Mouse (Mus musculus) layer of hippocampus, adult 9-11 months (tissue): ENCODE data around the gene Zfp963.
"Not testable (repeated sequence)": the region's sequence is repeated elsewhere in the genome, so short reads cannot be mapped to it uniquely, and the experiment has no call there.

Experiments
- DNase-seq: peaks from one replicate; pipeline ENCODE4 v3.0.0; 2022

Gene Zfp963

GRCm38 (mm10) chr8:69735495-69735894 lies 14.3 kb downstream of the Zfp963 start:
- DNase-seq = no peak

- no peak for DNase-seq
These were observed 32.6 kb downstream of the Zfp963 start for GRCm38 (mm10) chr8:69717232-69717580.

GRCm38 (mm10) chr8:69716403-69717231 lies 33.2 kb downstream of the Zfp963 start:
- DNase-seq = peak; percentile 100

DNA sequence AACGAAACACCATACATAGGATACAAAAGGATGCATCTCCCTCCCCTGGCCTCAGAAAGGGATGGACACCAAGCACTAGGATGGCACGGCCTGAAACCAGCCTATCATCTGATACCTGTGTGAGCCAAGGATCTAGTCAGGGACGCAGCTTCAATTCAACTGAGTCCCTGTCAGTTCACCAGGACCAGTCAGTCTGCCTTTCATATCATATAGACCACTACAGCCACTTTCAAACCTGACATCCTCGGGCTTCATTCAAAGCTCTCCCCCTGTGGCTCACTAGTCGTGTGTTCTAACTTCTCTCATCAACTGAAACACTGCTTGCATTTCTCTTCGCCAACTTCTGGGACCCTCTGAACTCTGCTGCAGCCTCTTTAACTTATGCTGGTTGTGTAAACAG lies 34.4 kb downstream of the Zfp963 start:
- DNase-seq = no peak

DNA sequence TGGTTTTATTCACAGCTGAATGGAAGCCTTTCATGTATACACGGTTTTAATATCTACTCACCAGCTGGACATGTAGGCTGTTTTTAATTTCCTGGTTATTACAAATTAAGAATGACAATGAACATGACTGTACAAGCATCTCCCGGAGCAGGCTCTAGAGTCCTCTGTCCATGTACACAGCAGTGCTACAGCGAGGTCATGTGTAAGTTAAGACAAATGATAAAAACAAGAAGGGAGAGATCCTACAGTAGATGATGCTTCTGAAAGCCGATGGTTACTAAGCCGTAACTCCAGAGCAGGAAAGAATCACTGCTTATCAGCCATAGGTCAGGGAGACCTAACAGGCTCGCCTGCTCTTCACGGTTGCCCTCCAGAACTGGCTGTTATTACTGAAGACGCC lies 36.3 kb downstream of the Zfp963 start:
- no peak for DNase-seq

DNA sequence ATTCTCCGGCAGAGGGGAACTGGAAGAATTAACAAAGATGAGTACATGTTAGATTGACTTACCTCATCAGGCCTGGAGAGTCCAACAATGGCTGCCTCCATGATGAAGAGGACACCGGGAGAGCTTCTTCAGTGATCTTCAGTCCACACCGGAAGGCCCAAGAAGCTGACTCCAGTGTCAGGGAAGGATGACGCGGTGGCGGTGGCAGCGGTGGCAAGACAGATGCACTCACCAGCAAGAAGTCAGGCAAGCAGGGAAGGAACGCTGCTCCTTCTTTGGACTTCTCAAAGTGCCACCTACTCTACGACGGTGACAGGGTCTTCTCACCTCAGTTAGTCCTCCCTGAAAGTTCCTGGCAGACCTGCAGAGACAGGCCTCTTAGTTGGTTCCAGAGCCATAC lies 39.1 kb downstream of the Zfp963 start, which contains the start of gene Zfp869:
Zfp869 (minus strand) TSS at position 101 of the 400 bp plus-strand sequence.
- not testable (repeated sequence) for DNase-seq

GRCm38 (mm10) chr8:69701810-69702209 lies 48.0 kb downstream of the Zfp963 start:
- no peak for DNase-seq
